Mouse (Mus musculus) liver, embryonic 12.5 days (tissue): Measurements from ENCODE around the gene Abhd12. TPM values are rescaled to one million over a fixed set of nuclear protein-coding genes. Genes with fewer than 3 reads are reported as not detected.

ENCODE experiments used
- ATAC-seq: fragments of 200-750 bp; cut with Nextera tagmentation; 2 replicates; pipeline ENCODE4 v1.8.0; 2017; ENCODE audit warnings: moderate number of reproducible peaks, mild to moderate bottlenecking, moderate library complexity
- H3K27ac ChIP-seq: fragments of 300-500 bp; sonication (generic); 2 replicates; pipeline ENCODE4 v1.5.1; 2016; ENCODE audit warnings: mild to moderate bottlenecking
- H3K27me3 ChIP-seq: fragments of 300-500 bp; sonication (generic); replicated peaks from 2 replicates; pipeline ENCODE4 v1.6.1; 2016; ENCODE audit warnings: mild to moderate bottlenecking, moderate library complexity
- H3K36me3 ChIP-seq: fragments of 300-500 bp; sonication (generic); 2 replicates; pipeline ENCODE4 v1.6.1; 2016; ENCODE audit warnings: mild to moderate bottlenecking, moderate library complexity
- H3K4me1 ChIP-seq: fragments of 300-500 bp; sonication (generic); 2 replicates; pipeline ENCODE4 v1.6.1; 2016
- H3K4me2 ChIP-seq: fragments of 300-500 bp; sonication (generic); 2 replicates; pipeline ENCODE4 v1.6.1; 2016; ENCODE audit warnings: mild to moderate bottlenecking, moderate library complexity
- H3K4me3 ChIP-seq: fragments of 300-500 bp; sonication (generic); 2 replicates; pipeline ENCODE4 v1.5.1; 2016; ENCODE audit warnings: mild to moderate bottlenecking, moderate library complexity
- H3K9ac ChIP-seq: fragments of 300-500 bp; sonication (generic); 2 replicates; pipeline ENCODE4 v1.6.1; 2016; ENCODE audit warnings: mild to moderate bottlenecking, moderate library complexity
- H3K9me3 ChIP-seq: fragments of 300-500 bp; sonication (generic); replicated peaks from 2 replicates; pipeline ENCODE4 v1.6.1; 2016; ENCODE audit warnings: mild to moderate bottlenecking, moderate library complexity
- WGBS: fragments of 180-500 bp; shearing (Covaris S2); methylation state at CpG from one replicate; pipeline ENCODE4 v1.1.7; 2016; ENCODE audit not compliant: insufficient replicate concordance; 5-methylcytosine and 5-hydroxymethylcytosine counted together
- polyA plus RNA-seq: library from polyadenylated mRNA; unstranded; fragments of >200 nt; fragmentation: Nextera tagmentation; extraction: Ambion mirVana; gene quantifications from 2 replicates; pipeline ENCODE4 v1.2.1, GENCODE M21; 2016

Abhd12 gene
- polyA plus RNA-seq, 1 experiment from 2014 or later: 25.3 TPM

GRCm38 (mm10) chr2:150822987-150823386, 81.6 kb downstream of the Abhd12 start:
- Histone ChIP-seq H3K36me3 (peaks cover 86% of the 10 kb centered on the region), H3K9me3 (no peaks in the 10 kb centered on the region), H3K9ac (no peak overlapping the region), H3K4me3 (no peak overlapping the region), H3K4me1 (no peaks in the 10 kb centered on the region), H3K4me2 (no peak overlapping the region), H3K27me3 (no peaks in the 10 kb centered on the region), H3K27ac (peak overlapping the region; percentile 20; the same call in 1 of the 2 replicates)
- no peak for ATAC-seq
- 42% methylated on average over 8 of the region's 8 CpGs for WGBS

GRCm38 (mm10) chr2:150820720-150821119, 83.8 kb downstream of the Abhd12 start:
- Histone ChIP-seq H3K9ac (no peak overlapping the region), H3K4me3 (no peak overlapping the region), H3K4me2 (no peak overlapping the region), H3K4me1 (no peaks in the 10 kb centered on the region), H3K36me3 (peaks cover 85% of the 10 kb centered on the region), H3K27ac (no peak overlapping the region), H3K9me3 (no peaks in the 10 kb centered on the region), H3K27me3 (no peaks in the 10 kb centered on the region)
- ATAC-seq: no peak
- 78% methylated on average over 8 of the region's 8 CpGs for WGBS

- no peaks in the 10 kb centered on the region for H3K9me3 ChIP-seq
- WGBS: 77% methylated on average over 8 of the region's 8 CpGs
- ATAC-seq: no peak
- H3K36me3 ChIP-seq: peaks cover 85% of the 10 kb centered on the region
- no peak overlapping the region for H3K27ac ChIP-seq
- no peak overlapping the region for H3K4me2 ChIP-seq
- H3K27me3 ChIP-seq: no peaks in the 10 kb centered on the region
- no peak overlapping the region for H3K4me3 ChIP-seq
- H3K4me1 ChIP-seq: no peaks in the 10 kb centered on the region
- no peak overlapping the region for H3K9ac ChIP-seq
Observed at GRCm38 (mm10) chr2:150818742-150819141, 85.8 kb downstream of the Abhd12 start.

GRCm38 (mm10) chr2:150816676-150817402, 87.7 kb downstream of the Abhd12 start:
- Histone ChIP-seq H3K9me3 (no peaks in the 10 kb centered on the region), H3K9ac (no peak overlapping the region), H3K4me3 (no peak overlapping the region), H3K4me2 (no peak overlapping the region), H3K36me3 (peaks cover 93% of the 10 kb centered on the region), H3K4me1 (no peaks in the 10 kb centered on the region), H3K27ac (no peak overlapping the region), H3K27me3 (no peaks in the 10 kb centered on the region)
- 81% methylated on average over 18 of the region's 18 CpGs for WGBS
- ATAC-seq: no peak

- H3K27me3 ChIP-seq: no peaks in the 10 kb centered on the region
- no peak for ATAC-seq
- 80% methylated on average over 6 of the region's 6 CpGs for WGBS
- H3K4me2 ChIP-seq: no peak overlapping the region
- H3K9me3 ChIP-seq: no peaks in the 10 kb centered on the region
- no peak overlapping the region for H3K27ac ChIP-seq
- no peak overlapping the region for H3K4me3 ChIP-seq
- H3K4me1 ChIP-seq: peaks cover 9% of the 10 kb centered on the region; the same call in 1 of the 2 replicates
- no peak overlapping the region for H3K9ac ChIP-seq
- peaks cover 98% of the 10 kb centered on the region for H3K36me3 ChIP-seq
Observed at GRCm38 (mm10) chr2:150812816-150813215, 91.7 kb downstream of the Abhd12 start.

GRCm38 (mm10) chr2:150810603-150811002, 93.9 kb downstream of the Abhd12 start:
- no peak overlapping the region for H3K27ac ChIP-seq
- H3K27me3 ChIP-seq: no peaks in the 10 kb centered on the region
- H3K4me1 ChIP-seq: peaks cover 9% of the 10 kb centered on the region; the same call in 1 of the 2 replicates
- H3K9me3 ChIP-seq: no peaks in the 10 kb centered on the region
- WGBS: 56% methylated on average over 5 of the region's 5 CpGs
- H3K36me3 ChIP-seq: peaks cover 90% of the 10 kb centered on the region
- H3K4me3 ChIP-seq: no peak overlapping the region
- no peak overlapping the region for H3K4me2 ChIP-seq
- no peak overlapping the region for H3K9ac ChIP-seq
- ATAC-seq: peak; percentile 54; the same call in 1 of the 2 replicates

- H3K36me3 ChIP-seq: peaks cover 85% of the 10 kb centered on the region
- H3K4me2 ChIP-seq: no peak overlapping the region
- no peaks in the 10 kb centered on the region for H3K9me3 ChIP-seq
- no peak overlapping the region for H3K4me3 ChIP-seq
- no peak overlapping the region for H3K27ac ChIP-seq
- no peak for ATAC-seq
- H3K9ac ChIP-seq: no peak overlapping the region
- 83% methylated on average over 6 of the region's 6 CpGs for WGBS
- peaks cover 9% of the 10 kb centered on the region; the same call in 1 of the 2 replicates for H3K4me1 ChIP-seq
- H3K27me3 ChIP-seq: no peaks in the 10 kb centered on the region
Observed at GRCm38 (mm10) chr2:150808812-150809211, 95.7 kb downstream of the Abhd12 start.

- no peaks in the 10 kb centered on the region for H3K27me3 ChIP-seq
- H3K27ac ChIP-seq: no peak overlapping the region
- no peak overlapping the region for H3K4me2 ChIP-seq
- no peak overlapping the region for H3K4me3 ChIP-seq
- no peak for ATAC-seq
- H3K9me3 ChIP-seq: no peaks in the 10 kb centered on the region
- WGBS: 72% methylated on average over 6 of the region's 6 CpGs
- H3K36me3 ChIP-seq: peaks cover 81% of the 10 kb centered on the region
- H3K9ac ChIP-seq: no peak overlapping the region
- H3K4me1 ChIP-seq: peaks cover 9% of the 10 kb centered on the region; the same call in 1 of the 2 replicates
Observed at GRCm38 (mm10) chr2:150808381-150808780, 96.2 kb downstream of the Abhd12 start.

- Histone ChIP-seq H3K27ac (no peak overlapping the region), H3K27me3 (no peaks in the 10 kb centered on the region), H3K9me3 (no peaks in the 10 kb centered on the region), H3K4me2 (no peak overlapping the region), H3K4me1 (no peaks in the 10 kb centered on the region), H3K9ac (no peak overlapping the region), H3K36me3 (peaks cover 61% of the 10 kb centered on the region), H3K4me3 (no peak overlapping the region)
- WGBS: 68% methylated on average over 1 of the region's 1 CpGs
- no peak for ATAC-seq
Observed at GRCm38 (mm10) chr2:150803035-150803434, 101.5 kb downstream of the Abhd12 start.

- H3K27ac ChIP-seq: no peak overlapping the region
- ATAC-seq: no peak
- no peaks in the 10 kb centered on the region for H3K27me3 ChIP-seq
- no peaks in the 10 kb centered on the region for H3K9me3 ChIP-seq
- H3K36me3 ChIP-seq: peaks cover 55% of the 10 kb centered on the region
- H3K4me2 ChIP-seq: no peak overlapping the region
- no peak overlapping the region for H3K9ac ChIP-seq
- no peak overlapping the region for H3K4me3 ChIP-seq
- H3K4me1 ChIP-seq: no peaks in the 10 kb centered on the region
- WGBS: 76% methylated on average over 5 of the region's 5 CpGs
Observed at GRCm38 (mm10) chr2:150800616-150801015, 103.9 kb downstream of the Abhd12 start.

GRCm38 (mm10) chr2:150798084-150798483, 106.5 kb downstream of the Abhd12 start:
- H3K36me3 ChIP-seq: peaks cover 63% of the 10 kb centered on the region
- 73% methylated on average over 7 of the region's 7 CpGs for WGBS
- ATAC-seq: no peak

GRCm38 (mm10) chr2:150793320-150793719, 111.2 kb downstream of the Abhd12 start:
- ATAC-seq: no peak
- H3K27me3 ChIP-seq: no peaks in the 10 kb centered on the region
- H3K27ac ChIP-seq: no peak overlapping the region
- no peak overlapping the region for H3K9ac ChIP-seq
- 57% methylated on average over 4 of the region's 4 CpGs for WGBS
- H3K4me3 ChIP-seq: no peak overlapping the region
- H3K9me3 ChIP-seq: no peaks in the 10 kb centered on the region
- H3K36me3 ChIP-seq: peaks cover 51% of the 10 kb centered on the region
- no peak overlapping the region for H3K4me2 ChIP-seq
- no peaks in the 10 kb centered on the region; the same call in 1 of the 2 replicates for H3K4me1 ChIP-seq

More at GRCm38 (mm10) chr2:150798084-150798483, 106.5 kb downstream of the Abhd12 start:
- Histone ChIP-seq H3K9ac (no peak overlapping the region), H3K4me1 (no peaks in the 10 kb centered on the region), H3K4me2 (no peak overlapping the region), H3K4me3 (no peak overlapping the region), H3K27ac (no peak overlapping the region), H3K27me3 (no peaks in the 10 kb centered on the region), H3K9me3 (no peaks in the 10 kb centered on the region)
